Mouse (Mus musculus): ENCODE results near the gene Zfp563. TPM values are rescaled to one million over a fixed set of nuclear protein-coding genes. Genes with fewer than 3 reads are reported as not detected.

Gene Zfp563
- polyA plus RNA-seq (2016; fragmentation: Nextera tagmentation; extraction: Ambion mirVana), result 5.0 and 5.8 TPM in 2 replicates

- no peaks in the 10 kb centered on the region for H3K27me3 ChIP-seq (ENCODE audit: insufficient read depth, poor library complexity, severe bottlenecking)
- H3K4me1 ChIP-seq, result peaks cover 7% of the 10 kb centered on the region; the same call in 1 of the 2 replicates
- H3K9me3 ChIP-seq, result no peaks in the 10 kb centered on the region
- DNase-seq (ENCODE audit: low spot score), result peak; percentile 98
- peak within 1 kb of the TSS; percentile 73 for H3K4me3 ChIP-seq
- WGBS, result 4% methylated on average over 34 of the region's 34 CpGs
- H3K27ac ChIP-seq, result peak within 1 kb of the TSS; percentile 91
- H3K36me3 ChIP-seq, result no peaks in the 10 kb centered on the region
These were observed at the start of gene Zfp563 for GRCm38 (mm10) chr17:33089220-33089949. Zfp563 (plus strand) TSS chr17:33089310.

- Histone ChIP-seq H3K4me3 (no peak overlapping the region), H3K4me1 (no peaks in the 10 kb centered on the region), H3K27me3 (ENCODE audit: insufficient read depth, poor library complexity, severe bottlenecking) (no peaks in the 10 kb centered on the region), H3K9me3 (no peaks in the 10 kb centered on the region), H3K36me3 (no peaks in the 10 kb centered on the region), H3K27ac (no peak overlapping the region)
- no peak for DNase-seq (ENCODE audit: low spot score)
- 3% methylated on average over 1 of the region's 1 CpGs for WGBS
These were observed 30.3 kb upstream of the Zfp563 start for GRCm38 (mm10) chr17:33058791-33059190.

GRCm38 (mm10) chr17:33063001-33063400 is 26.1 kb upstream of the Zfp563 start:
- WGBS, result 6% methylated on average over 1 of the region's 1 CpGs
- H3K4me3 ChIP-seq, result no peak overlapping the region
- DNase-seq (ENCODE audit: low spot score), result no peak
- H3K27ac ChIP-seq, result no peak overlapping the region
- H3K9me3 ChIP-seq, result no peaks in the 10 kb centered on the region
- no peaks in the 10 kb centered on the region for H3K36me3 ChIP-seq
- H3K27me3 ChIP-seq (ENCODE audit: insufficient read depth, poor library complexity, severe bottlenecking), result no peaks in the 10 kb centered on the region
- no peaks in the 10 kb centered on the region for H3K4me1 ChIP-seq

GRCm38 (mm10) chr17:33067958-33068357 is 21.2 kb upstream of the Zfp563 start, which contains the start of gene 4921501E09Rik:
4921501E09Rik (minus strand) TSS chr17:33068058.
- Histone ChIP-seq H3K4me1 (no peaks in the 10 kb centered on the region), H3K27ac (no peak within 1 kb of the TSS)
- WGBS, result 54% methylated on average over 1 of the region's 1 CpGs

GRCm38 (mm10) chr17:33091630-33092029 is 2.5 kb downstream of the Zfp563 start:
- Histone ChIP-seq H3K9me3 (no peaks in the 10 kb centered on the region), H3K4me1 (peaks cover 7% of the 10 kb centered on the region; the same call in 1 of the 2 replicates), H3K36me3 (no peaks in the 10 kb centered on the region), H3K27ac (peak overlapping the region; percentile 95; the same call in 1 of the 2 replicates), H3K4me3 (no peak overlapping the region), H3K27me3 (ENCODE audit: insufficient read depth, poor library complexity, severe bottlenecking) (no peaks in the 10 kb centered on the region)
- WGBS, result 97% methylated on average over 1 of the region's 1 CpGs
- no peak for DNase-seq (ENCODE audit: low spot score)

More at GRCm38 (mm10) chr17:33067958-33068357, 21.2 kb upstream of the Zfp563 start, which contains the start of gene 4921501E09Rik:
- DNase-seq (ENCODE audit: low spot score), result no peak
- no peaks in the 10 kb centered on the region for H3K36me3 ChIP-seq
- no peaks in the 10 kb centered on the region for H3K9me3 ChIP-seq
- no peak within 1 kb of the TSS for H3K4me3 ChIP-seq
- no peaks in the 10 kb centered on the region for H3K27me3 ChIP-seq (ENCODE audit: insufficient read depth, poor library complexity, severe bottlenecking)

- H3K9me3 ChIP-seq, result no peaks in the 10 kb centered on the region
- H3K4me1 ChIP-seq, result peaks cover 7% of the 10 kb centered on the region; the same call in 1 of the 2 replicates
- H3K27me3 ChIP-seq (ENCODE audit: insufficient read depth, poor library complexity, severe bottlenecking), result no peaks in the 10 kb centered on the region
- 2% methylated on average over 31 of the region's 31 CpGs for WGBS
- peak; percentile 89 for DNase-seq (ENCODE audit: low spot score)
- peak overlapping the region; percentile 95 for H3K27ac ChIP-seq
- no peaks in the 10 kb centered on the region for H3K36me3 ChIP-seq
- H3K4me3 ChIP-seq, result peak overlapping the region; percentile 83
These were observed 3.5 kb downstream of the Zfp563 start for GRCm38 (mm10) chr17:33092391-33093193.

- 89% methylated on average over 2 of the region's 2 CpGs for WGBS
These were observed 8.3 kb downstream of the Zfp563 start for GRCm38 (mm10) chr17:33097396-33097795.

GRCm38 (mm10) chr17:33124546-33124945 is 35.4 kb downstream of the Zfp563 start:
- Histone ChIP-seq H3K4me1 (no peaks in the 10 kb centered on the region), H3K36me3 (no peaks in the 10 kb centered on the region), H3K9me3 (no peaks in the 10 kb centered on the region), H3K27ac (no peak overlapping the region), H3K4me3 (no peak overlapping the region), H3K27me3 (ENCODE audit: insufficient read depth, poor library complexity, severe bottlenecking) (no peaks in the 10 kb centered on the region)
- DNase-seq (ENCODE audit: low spot score), result no peak

More at GRCm38 (mm10) chr17:33097396-33097795, 8.3 kb downstream of the Zfp563 start:
- H3K36me3 ChIP-seq, result no peaks in the 10 kb centered on the region
- H3K9me3 ChIP-seq, result no peaks in the 10 kb centered on the region
- H3K27ac ChIP-seq, result no peak overlapping the region
- no peaks in the 10 kb centered on the region for H3K27me3 ChIP-seq (ENCODE audit: insufficient read depth, poor library complexity, severe bottlenecking)
- peaks cover 7% of the 10 kb centered on the region; the same call in 1 of the 2 replicates for H3K4me1 ChIP-seq
- H3K4me3 ChIP-seq, result no peak overlapping the region
- no peak for DNase-seq (ENCODE audit: low spot score)

GRCm38 (mm10) chr17:33126257-33126656 is 37.1 kb downstream of the Zfp563 start:
- Histone ChIP-seq H3K4me3 (no peak overlapping the region), H3K36me3 (no peaks in the 10 kb centered on the region), H3K9me3 (no peaks in the 10 kb centered on the region), H3K27me3 (ENCODE audit: insufficient read depth, poor library complexity, severe bottlenecking) (no peaks in the 10 kb centered on the region), H3K27ac (no peak overlapping the region), H3K4me1 (no peaks in the 10 kb centered on the region)
- 70% methylated on average over 2 of the region's 2 CpGs for WGBS
- DNase-seq (ENCODE audit: low spot score), result no peak

- H3K27ac ChIP-seq, result no peak within 1 kb of the TSS
- H3K4me3 ChIP-seq, result no peak within 1 kb of the TSS
- no peak for DNase-seq (ENCODE audit: low spot score)
- 72% methylated on average over 18 of the region's 18 CpGs for WGBS
- no peaks in the 10 kb centered on the region for H3K4me1 ChIP-seq
- no peaks in the 10 kb centered on the region for H3K27me3 ChIP-seq (ENCODE audit: insufficient read depth, poor library complexity, severe bottlenecking)
- H3K36me3 ChIP-seq, result no peaks in the 10 kb centered on the region
- 0 out of 2 replicates have a peak, but pooled peaks cover 2% of the 10 kb centered on the region for H3K9me3 ChIP-seq
These were observed 50.2 kb downstream of the Zfp563 start, which contains the start of gene Morc2b for GRCm38 (mm10) chr17:33139261-33139820. Morc2b (minus strand) TSS chr17:33139683.
